13 mouse cellular contexts compared by ENCODE assay signal in genomic region chrX:10233051-10233450, GRCm38 (mm10). TPM values are rescaled to one million over a fixed set of nuclear protein-coding genes. Genes with fewer than 3 reads are reported as not detected.
DNase-seq lines count a peak whose midpoint lies in the region; ATAC-seq lines count a peak whose summit lies in the region.
"Had no signal": no experiment of that assay in that cellular context is flagged by ENCODE, and none has a peak within 500 bp of the region (broad histone marks: within the 10 kb centered on the region; RNA-seq: fewer than 3 reads in every experiment).

No protein-coding gene starts in this region.

- no peak overlapping the region for H3K4me2 ChIP-seq in forebrain, embryonic 16.5 days (ENCODE audit: low read length)
- H3K4me2 ChIP-seq in forebrain, embryonic 12.5 days, result no peak overlapping the region
- no peak overlapping the region for H3K4me2 ChIP-seq in midbrain, embryonic 15.5 days
- H3K4me2 ChIP-seq in midbrain, embryonic 13.5 days (replicated peaks), result no peak overlapping the region
- H3K4me2 ChIP-seq: neural tube, embryonic 13.5 days had no signal

- H3K27me3 ChIP-seq in forebrain, embryonic 16.5 days (replicated peaks; ENCODE audit: control insufficient read depth, insufficient read depth, low read length), result no peaks in the 10 kb centered on the region
- H3K27me3 ChIP-seq in forebrain, embryonic 12.5 days, result no peaks in the 10 kb centered on the region
- no peaks in the 10 kb centered on the region for H3K27me3 ChIP-seq in midbrain, embryonic 15.5 days (replicated peaks)
- H3K27me3 ChIP-seq in midbrain, embryonic 13.5 days, result no peaks in the 10 kb centered on the region
- H3K27me3 ChIP-seq: neural tube, embryonic 13.5 days had no signal

- H3K27ac ChIP-seq in forebrain, embryonic 16.5 days (ENCODE audit: low read length), result no peak overlapping the region
- H3K27ac ChIP-seq in forebrain, embryonic 12.5 days, result no peak overlapping the region
- H3K27ac ChIP-seq in midbrain, embryonic 15.5 days, result no peak overlapping the region
- no peak overlapping the region for H3K27ac ChIP-seq in midbrain, embryonic 13.5 days
- H3K27ac ChIP-seq: neural tube, embryonic 13.5 days had no signal

- H3K4me3 ChIP-seq in forebrain, embryonic 16.5 days (replicated peaks; ENCODE audit: low read length), result no peak overlapping the region
- no peak overlapping the region for H3K4me3 ChIP-seq in forebrain, embryonic 12.5 days (replicated peaks)
- H3K4me3 ChIP-seq in midbrain, embryonic 15.5 days, result no peak overlapping the region
- H3K4me3 ChIP-seq in midbrain, embryonic 13.5 days (replicated peaks), result no peak overlapping the region
- H3K4me3 ChIP-seq: neural tube, embryonic 13.5 days had no signal

- H3K9me3 ChIP-seq in forebrain, embryonic 16.5 days (ENCODE audit: control insufficient read depth, low read length), result no peaks in the 10 kb centered on the region
- H3K9me3 ChIP-seq in forebrain, embryonic 12.5 days, result no peaks in the 10 kb centered on the region
- H3K9me3 ChIP-seq in midbrain, embryonic 15.5 days, result no peaks in the 10 kb centered on the region
- no peaks in the 10 kb centered on the region for H3K9me3 ChIP-seq in midbrain, embryonic 13.5 days
- H3K9me3 ChIP-seq: neural tube, embryonic 13.5 days had no signal

- H3K36me3 ChIP-seq in forebrain, embryonic 16.5 days (ENCODE audit: control insufficient read depth, insufficient read depth), result no peaks in the 10 kb centered on the region
- H3K36me3 ChIP-seq in forebrain, embryonic 12.5 days (replicated peaks), result no peaks in the 10 kb centered on the region
- no peaks in the 10 kb centered on the region for H3K36me3 ChIP-seq in midbrain, embryonic 15.5 days (replicated peaks)
- H3K36me3 ChIP-seq in midbrain, embryonic 13.5 days, result no peaks in the 10 kb centered on the region
- H3K36me3 ChIP-seq: neural tube, embryonic 13.5 days had no signal

- DNase-seq in layer of hippocampus, adult 11-12 months (ENCODE audit: low spot score), result peak; percentile 18
- DNase-seq in layer of hippocampus, postnatal 10 days (ENCODE audit: low spot score in 2 of 2), result no peak
- DNase-seq in retina, postnatal 1 day, result peak; percentile 20
- DNase-seq in thymus, postnatal 0 days (ENCODE audit: low spot score), result no peak

- 74% methylated on average over 2 of the region's 2 CpGs for WGBS in forebrain, embryonic 16.5 days
- 83% methylated on average over 2 of the region's 2 CpGs for WGBS in forebrain, embryonic 12.5 days
- 71% methylated on average over 2 of the region's 2 CpGs for WGBS in midbrain, embryonic 15.5 days
- WGBS in midbrain, embryonic 13.5 days, result 77% methylated on average over 2 of the region's 2 CpGs

- peak; percentile 72 for ATAC-seq in forebrain, embryonic 16.5 days
- ATAC-seq in forebrain, embryonic 12.5 days (ENCODE audit: low FRiP score), result no peak
- peak; percentile 58; the same call in 1 of the 2 replicates for ATAC-seq in midbrain, embryonic 15.5 days (replicated peaks)
- no peak for ATAC-seq in midbrain, embryonic 13.5 days

- H3K4me1 ChIP-seq in forebrain, embryonic 16.5 days (replicated peaks; ENCODE audit: control insufficient read depth, insufficient read depth, low read length), result no peaks in the 10 kb centered on the region
- no peaks in the 10 kb centered on the region for H3K4me1 ChIP-seq in forebrain, embryonic 12.5 days
- no peaks in the 10 kb centered on the region for H3K4me1 ChIP-seq in midbrain, embryonic 15.5 days
- H3K4me1 ChIP-seq in midbrain, embryonic 13.5 days (replicated peaks), result no peaks in the 10 kb centered on the region
- H3K4me1 ChIP-seq: neural tube, embryonic 13.5 days had no signal

- H3K9ac ChIP-seq in forebrain, embryonic 16.5 days (replicated peaks; ENCODE audit: low read depth, low read length), result no peak overlapping the region
- no peak overlapping the region for H3K9ac ChIP-seq in forebrain, embryonic 12.5 days
- H3K9ac ChIP-seq in midbrain, embryonic 15.5 days, result no peak overlapping the region
- no peak overlapping the region for H3K9ac ChIP-seq in midbrain, embryonic 13.5 days (replicated peaks)
- H3K9ac ChIP-seq: neural tube, embryonic 13.5 days had no signal

RNA-seq across cellular contexts. Expression of gene Rpgr, which starts 16.3 kb away (rescaled TPM):
- polyA plus RNA-seq in forebrain, embryonic 16.5 days (2015; fragmentation: Nextera tagmentation; extraction: Ambion mirVana), result 42.1 and 42.7 TPM in 2 replicates
- 39.3 and 44.1 TPM in 2 replicates for polyA plus RNA-seq in forebrain, embryonic 12.5 days (2016; fragmentation: Nextera tagmentation; extraction: Ambion mirVana)
- total RNA-seq in layer of hippocampus, postnatal 10 days (2021), result 10 to 100 TPM; 22.1 to 23.8 TPM
- polyA plus RNA-seq in midbrain, embryonic 15.5 days (2015; fragmentation: Nextera tagmentation; extraction: Ambion mirVana), result 36.8 and 39.0 TPM in 2 replicates
- 48.0 and 49.2 TPM in 2 replicates for polyA plus RNA-seq in midbrain, embryonic 13.5 days (2015; fragmentation: Nextera tagmentation; extraction: Ambion mirVana)
- 13.3 and 13.5 TPM in 2 replicates for polyA plus RNA-seq in thymus, postnatal 0 days (2015; fragmentation: Nextera tagmentation; extraction: Ambion mirVana)

RNA-seq across cellular contexts. Expression of gene Otc, which starts 19.1 kb away (rescaled TPM):
- not detected in 2 replicates for polyA plus RNA-seq in forebrain, embryonic 16.5 days (2015; fragmentation: Nextera tagmentation; extraction: Ambion mirVana)
- polyA plus RNA-seq in forebrain, embryonic 12.5 days (2016; fragmentation: Nextera tagmentation; extraction: Ambion mirVana), result not detected in 2 replicates
- total RNA-seq in layer of hippocampus, postnatal 10 days (2021), result not detected
- 0.09 TPM in 1 of 2 replicates, not detected in the other for polyA plus RNA-seq in midbrain, embryonic 15.5 days (2015; fragmentation: Nextera tagmentation; extraction: Ambion mirVana)
- not detected in 2 replicates for polyA plus RNA-seq in midbrain, embryonic 13.5 days (2015; fragmentation: Nextera tagmentation; extraction: Ambion mirVana)
- polyA plus RNA-seq in thymus, postnatal 0 days (2015; fragmentation: Nextera tagmentation; extraction: Ambion mirVana), result not detected in 2 replicates
- total RNA-seq: common myeloid progenitor, adult 5-6 weeks; hematopoietic stem cell, adult 5-6 weeks; layer of hippocampus, postnatal 14 days; megakaryocyte progenitor cell, adult 5-6 weeks had no signal
- polyA plus RNA-seq: neural tube, embryonic 13.5 days had no signal

Comparison
In these comparisons a context has a peak if more than half of its experiments do, and no peak if none do; other contexts are left out.
1. ATAC-seq: peak in forebrain, embryonic 16.5 days (single experiment) and midbrain, embryonic 15.5 days (single experiment); none in forebrain, embryonic 12.5 days (single experiment) and midbrain, embryonic 13.5 days (single experiment).
2. DNase-seq: peak in layer of hippocampus, adult 11-12 months (single experiment) and retina, postnatal 1 day (single experiment); none in layer of hippocampus, postnatal 10 days (0 of 2) and thymus, postnatal 0 days (single experiment).